Mouse (Mus musculus): ENCODE data around the gene Erg.

Gene Erg

GRCm38 (mm10) chr16:95347202-95347601 is 239.2 kb downstream of the Erg start:
- peak; percentile 62 for DNase-seq

GRCm38 (mm10) chr16:95345882-95346281 is 240.5 kb downstream of the Erg start:
- DNase-seq, result peak; percentile 72

- DNase-seq, result no peak
Measured at GRCm38 (mm10) chr16:95344961-95345360, 241.4 kb downstream of the Erg start.

- DNase-seq, result no peak
Measured at GRCm38 (mm10) chr16:95342030-95342429, 244.4 kb downstream of the Erg start.

GRCm38 (mm10) chr16:95340885-95341791 is 245.3 kb downstream of the Erg start:
- peak; percentile 64 for DNase-seq

GRCm38 (mm10) chr16:95332159-95332558 is 254.2 kb downstream of the Erg start:
- DNase-seq, result no peak

GRCm38 (mm10) chr16:95321945-95322625 is 264.3 kb downstream of the Erg start:
- no peak for DNase-seq

Data from liver (tissue).